Mouse (Mus musculus): Measurements from ENCODE around the gene Drd3.

GRCm38 (mm10) chr16:43804364-43804763 is 50.5 kb downstream of the Drd3 start:
- TF ChIP-seq CTCF (IDR thresholded peaks at IDR 0.05; ENCODE audit: insufficient read depth, low read length) (no peak), POLR2A (IDR thresholded peaks at IDR 0.05; ENCODE audit: borderline replicate concordance, extremely low read depth, low read depth, low read length) (no peak)

Data from lung, adult 2 months (tissue).